Mouse (Mus musculus) spleen, postnatal 0 days (tissue): ENCODE results near the gene Tas2r118. TPM values are rescaled to one million over a fixed set of nuclear protein-coding genes. Genes with fewer than 3 reads are reported as not detected.

Source experiments
- polyA plus RNA-seq: library from polyadenylated mRNA; unstranded; fragments of >200 nt; fragmentation: Nextera tagmentation; extraction: Ambion mirVana; gene quantifications from 2 replicates; pipeline ENCODE4 v1.2.1, GENCODE M21; 2015

Gene Tas2r118
- not detected in 2 replicates for polyA plus RNA-seq

DNA sequence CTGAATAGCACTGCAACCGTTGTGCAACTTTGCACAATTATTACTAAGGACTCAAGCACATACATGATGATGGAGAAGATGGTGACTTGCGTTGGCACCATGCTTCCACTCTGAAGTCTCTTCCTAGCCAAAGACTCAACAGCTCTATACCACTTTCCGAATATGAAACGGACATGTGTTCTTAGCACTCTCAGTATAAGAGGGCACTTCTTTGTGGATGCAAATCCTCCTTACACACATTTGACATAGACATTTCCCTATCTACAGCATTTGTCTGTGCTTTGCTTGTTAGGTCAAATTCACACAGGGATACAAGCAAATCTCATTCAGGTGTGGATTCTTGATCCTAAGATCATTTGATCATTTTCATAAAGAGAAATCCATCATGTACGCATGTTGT lies at the start of gene Tas2r118:
Tas2r118 (minus strand) TSS at position 101 of the 400 bp plus-strand sequence.

Other genes starting within 250 kb of the Tas2r118 start
- 1.8 and 2.3 TPM in 2 replicates for gene Cadps2, start 130.6 kb downstream of the Tas2r118 start, polyA plus RNA-seq
- 0.05 TPM in 1 of 2 replicates, not detected in the other for gene Slc13a1, start 198.0 kb upstream of the Tas2r118 start, polyA plus RNA-seq